In the genomic region with DNA sequence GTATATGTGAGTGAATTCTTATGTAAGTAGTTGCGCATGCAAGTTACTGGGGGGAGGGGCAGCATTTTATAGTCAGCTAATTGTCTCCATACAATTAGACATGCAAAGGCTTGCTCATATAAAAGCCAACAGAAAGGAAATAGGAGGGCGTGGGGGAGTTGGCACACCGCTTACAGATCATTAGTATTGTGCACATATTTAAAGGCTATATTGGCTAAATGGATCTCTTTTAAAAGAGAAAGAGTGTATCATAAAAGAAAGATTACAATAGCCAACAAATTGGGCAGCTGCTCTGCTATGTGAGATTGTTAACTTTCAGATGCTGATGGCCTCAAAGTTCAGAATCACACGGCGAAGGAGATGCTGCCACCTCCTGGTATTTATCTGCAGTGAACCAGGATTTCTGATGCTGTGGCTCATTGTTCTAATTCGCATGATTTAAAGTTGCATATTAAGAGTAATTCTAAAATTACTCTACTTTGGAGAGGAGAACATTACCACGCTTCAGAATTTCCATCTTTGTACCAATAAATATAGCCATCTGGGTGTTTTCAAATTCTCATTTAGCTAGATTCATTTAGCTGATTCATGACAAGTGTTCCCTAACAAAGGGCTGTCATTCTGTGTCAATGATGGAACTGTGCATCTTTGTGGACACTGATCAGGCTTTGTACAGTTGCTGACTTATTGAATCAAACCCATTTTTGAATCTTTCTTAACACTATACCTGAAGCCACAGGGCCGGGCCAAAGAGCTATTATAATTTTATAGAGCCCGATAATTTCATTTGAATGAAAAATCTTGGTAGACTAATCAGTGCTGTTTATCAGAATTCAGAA, we compare ENCODE assay signal across 10 mouse cellular contexts.
A peak's percentile ranks its signal among the peaks of the same experiment; 100 is the strongest.
DNase-seq lines count a peak whose midpoint lies in the region; ATAC-seq lines count a peak whose summit lies in the region.
"Had no signal": no experiment of that assay in that cellular context is flagged by ENCODE, and none has a peak within 500 bp of the region (broad histone marks: within the 10 kb centered on the region; RNA-seq: fewer than 3 reads in every experiment).

No protein-coding gene starts in this region.

- peaks cover 5% of the 10 kb centered on the region for H3K4me1 ChIP-seq in hindbrain, embryonic 10.5 days (replicated peaks)

- peak; percentile 72 for ATAC-seq in frontal cortex, adult (ENCODE audit: low TSS enrichment)

- intact Hi-C loops in left cerebral cortex, postnatal 4 days (cut with DNase I): loop anchor here (5.0 to 10.0 kb wide), 3 partner anchors 160 to 650 kb away; partner anchors contain the start of gene Pdzrn3

- no peaks in the 10 kb centered on the region for H3K36me3 ChIP-seq in hindbrain, embryonic 10.5 days

- no peaks in the 10 kb centered on the region for H3K27me3 ChIP-seq in hindbrain, embryonic 10.5 days (ENCODE audit: insufficient read depth, poor library complexity, severe bottlenecking)
- H3K27me3 ChIP-seq: CH12.LX had no signal

- WGBS in hindbrain, embryonic 10.5 days: 50% methylated on average over 9 of the region's 9 CpGs

- no peaks in the 10 kb centered on the region for H3K9me3 ChIP-seq in hindbrain, embryonic 10.5 days

- no peak overlapping the region for H3K4me3 ChIP-seq in hindbrain, embryonic 10.5 days

- no peak for DNase-seq in frontal cortex, postnatal 14 days (ENCODE audit: low spot score in 2 of 2)
- peak; percentile 42 for DNase-seq in testis, postnatal 10 days (ENCODE audit: low spot score)
- no peak for DNase-seq in testis, postnatal 14 days (ENCODE audit: low spot score)
- peak; percentile 38 for DNase-seq in hindbrain, embryonic 10.5 days (ENCODE audit: low spot score)
- peak; percentile 27 for DNase-seq in left cerebral cortex, postnatal 4 days
- peak; percentile 73 to 74 for DNase-seq in right cerebral cortex, adult 2 months (ENCODE audit: low spot score in 2 of 2)
- no peak for DNase-seq in thymus, postnatal 4 days

- H3K27ac ChIP-seq in hindbrain, embryonic 10.5 days: no peak overlapping the region
- H3K27ac ChIP-seq: macrophage had no signal

Comparison
In these comparisons a context has a peak if more than half of its experiments do, and no peak if none do; other contexts are left out.
1. DNase-seq: peak in testis, postnatal 10 days (single experiment), hindbrain, embryonic 10.5 days (single experiment), left cerebral cortex, postnatal 4 days (single experiment) and right cerebral cortex, adult 2 months (2 of 2); none in frontal cortex, postnatal 14 days (0 of 2), testis, postnatal 14 days (single experiment) and thymus, postnatal 4 days (single experiment).